Mouse (Mus musculus) cerebellum, adult 11 months (tissue): ENCODE data around the gene Zmynd15.

Source experiments
- DNase-seq: peaks from one replicate; pipeline ENCODE4 v3.0.0; 2022

The Zmynd15 gene

GRCm38 (mm10) chr11:70506962-70507515 lies 47.8 kb downstream of the Zmynd15 start:
- DNase-seq: no peak

GRCm38 (mm10) chr11:70509753-70510564 lies 50.7 kb downstream of the Zmynd15 start:
- DNase-seq: peak; percentile 34

DNA sequence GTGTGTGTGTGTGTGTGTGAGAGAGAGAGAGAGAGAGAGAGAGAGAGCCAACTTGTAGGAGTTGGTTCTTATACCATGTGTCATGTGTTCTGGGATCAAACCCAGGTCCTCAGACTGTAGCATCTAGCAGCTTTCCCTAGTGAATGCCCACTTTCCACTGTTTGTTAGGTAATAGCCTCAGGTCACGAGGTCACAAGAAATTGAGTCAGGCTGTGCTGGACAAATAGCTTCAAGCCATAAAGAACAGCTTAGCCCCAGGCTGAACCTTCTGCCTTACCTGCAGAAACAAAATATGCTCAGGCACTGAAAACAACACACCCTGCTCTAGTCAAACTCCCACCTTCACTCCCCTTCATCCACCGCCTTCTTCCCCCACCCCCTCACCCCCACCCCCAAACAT lies 52.0 kb downstream of the Zmynd15 start:
- DNase-seq: no peak

- no peak for DNase-seq
These were observed 52.6 kb downstream of the Zmynd15 start for GRCm38 (mm10) chr11:70511825-70512224.

GRCm38 (mm10) chr11:70512709-70513342 lies 53.6 kb downstream of the Zmynd15 start:
- no peak for DNase-seq

- no peak for DNase-seq
These were observed 54.3 kb downstream of the Zmynd15 start for GRCm38 (mm10) chr11:70513520-70513919.

DNA sequence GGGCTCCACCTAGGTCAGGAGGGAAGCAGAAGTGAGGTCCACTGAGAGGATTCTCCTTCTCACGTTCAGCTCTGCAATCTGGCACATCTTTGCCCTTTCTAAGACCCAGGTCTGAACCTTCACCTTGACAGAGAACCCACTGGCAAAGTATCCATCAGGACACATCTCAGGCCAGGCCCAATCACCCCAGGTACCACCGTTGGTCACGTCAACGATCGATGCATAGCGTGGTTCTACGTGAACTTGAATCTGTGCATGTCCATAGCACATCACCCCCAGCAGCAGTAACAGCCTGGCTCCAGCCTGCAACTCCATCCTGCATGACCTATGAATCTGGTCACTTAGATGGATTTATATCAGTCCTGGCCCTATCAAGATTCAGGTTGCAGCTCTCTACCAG lies 55.1 kb downstream of the Zmynd15 start, which contains the start of gene Vmo1:
TSS of gene Vmo1 (minus strand) at position 329 of the 400 bp plus-strand sequence.
- no peak for DNase-seq
